Mouse (Mus musculus): ENCODE results near the gene Armc7. TPM values are rescaled to one million over a fixed set of nuclear protein-coding genes. Genes with fewer than 3 reads are reported as not detected.
"Not testable (repeated sequence)": the region's sequence is repeated elsewhere in the genome, so short reads cannot be mapped to it uniquely, and the experiment has no call there.

Gene Armc7
- polyA plus RNA-seq, 1 experiment from 2014 or later: 9.0 TPM

DNA sequence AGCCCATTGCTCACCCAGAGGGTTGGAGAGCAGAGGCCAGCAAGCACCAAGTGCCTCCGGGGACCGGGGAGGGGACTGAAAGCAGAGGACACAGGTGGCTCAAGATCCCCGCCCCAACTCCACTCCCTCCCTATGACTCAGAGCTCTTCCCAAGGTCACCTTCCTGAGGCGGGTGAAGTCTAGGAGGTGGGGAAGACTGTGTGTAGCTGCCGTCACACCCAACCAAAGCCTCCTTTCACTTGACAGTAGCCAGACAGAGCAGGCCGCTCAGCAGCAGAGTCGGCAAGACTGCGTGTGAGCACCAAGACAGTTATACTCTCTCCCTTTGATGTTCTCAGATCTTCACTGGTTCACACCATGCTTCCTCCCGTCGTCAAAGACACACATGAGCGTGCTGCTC, 12.1 kb upstream of the Armc7 start:
- peaks cover 3% of the 10 kb centered on the region; the same call in 1 of the 2 replicates for H3K4me1 ChIP-seq (ENCODE audit: insufficient read depth, low read length)
- H3K9me3 ChIP-seq (ENCODE audit: low read length): no peaks in the 10 kb centered on the region
- H3K36me3 ChIP-seq (ENCODE audit: insufficient read depth, low read length): no peaks in the 10 kb centered on the region
- no peaks in the 10 kb centered on the region for H3K27me3 ChIP-seq (ENCODE audit: insufficient read depth, low read length)
- peak overlapping the region; percentile 66 for H3K27ac ChIP-seq (ENCODE audit: low read length)
- no peak for ATAC-seq (ENCODE audit: low FRiP score, low TSS enrichment)
- WGBS: 59% methylated on average over 11 of the region's 11 CpGs
- peak overlapping the region; percentile 39; the same call in 1 of the 2 replicates for H3K9ac ChIP-seq (replicated peaks; ENCODE audit: low read length)
- H3K4me3 ChIP-seq (ENCODE audit: low read length): peak overlapping the region; percentile 28
- peak overlapping the region; percentile 38 for H3K4me2 ChIP-seq (replicated peaks; ENCODE audit: low read depth, low read length)

DNA sequence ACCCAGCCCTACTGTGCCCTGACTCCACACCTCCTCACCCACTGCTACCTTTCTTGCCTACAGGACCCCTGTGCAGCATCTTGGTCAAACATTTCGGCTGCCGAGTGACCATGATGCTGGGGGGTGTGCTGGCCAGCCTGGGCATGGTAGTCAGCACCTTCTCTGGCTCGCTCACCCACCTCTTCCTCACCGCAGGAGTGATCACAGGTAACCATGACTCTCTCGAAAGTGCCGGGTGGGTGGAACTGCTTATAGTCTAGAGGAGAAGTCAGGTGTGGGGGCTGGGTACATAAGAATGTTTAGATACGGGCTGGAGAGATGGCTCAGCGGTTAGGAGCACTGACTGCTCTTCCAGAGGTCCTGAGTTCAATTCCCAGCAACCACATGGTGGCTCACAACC, 10.6 kb upstream of the Armc7 start:
- no peak for ATAC-seq (ENCODE audit: low FRiP score, low TSS enrichment)
- no peak overlapping the region for H3K9ac ChIP-seq (replicated peaks; ENCODE audit: low read length)
- 79% methylated on average over 8 of the region's 8 CpGs for WGBS
- peaks cover 3% of the 10 kb centered on the region; the same call in 1 of the 2 replicates for H3K4me1 ChIP-seq (ENCODE audit: insufficient read depth, low read length)
- H3K9me3 ChIP-seq (ENCODE audit: low read length): no peaks in the 10 kb centered on the region
- no peak overlapping the region for H3K4me3 ChIP-seq (ENCODE audit: low read length)
- 0 out of 2 replicates have a peak overlapping the region, but pooled peaks have one; percentile 38 for H3K4me2 ChIP-seq (replicated peaks; ENCODE audit: low read depth, low read length)
- H3K36me3 ChIP-seq (ENCODE audit: insufficient read depth, low read length): no peaks in the 10 kb centered on the region
- H3K27me3 ChIP-seq (ENCODE audit: insufficient read depth, low read length): no peaks in the 10 kb centered on the region
- H3K27ac ChIP-seq (ENCODE audit: low read length): no peak overlapping the region

DNA sequence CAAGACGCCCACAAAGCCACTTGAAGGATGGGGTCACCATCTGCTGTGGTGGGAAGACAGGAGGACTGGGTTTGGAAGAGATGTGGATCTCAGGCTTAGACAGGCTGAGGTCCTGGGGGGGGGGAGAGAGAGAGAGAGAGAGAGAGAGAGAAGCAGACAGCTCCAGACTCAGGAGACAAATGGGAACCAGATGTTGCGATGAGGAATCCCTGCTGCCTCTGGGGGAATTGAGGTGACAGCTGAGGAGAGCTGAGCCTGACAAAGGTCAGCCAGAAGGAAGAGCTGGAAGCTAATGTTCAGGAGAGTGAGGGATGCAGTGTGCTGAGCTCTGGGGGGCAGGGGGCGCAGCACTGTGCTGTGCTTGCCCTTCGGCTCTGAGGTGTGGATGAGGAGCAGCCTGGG, 8.2 kb upstream of the Armc7 start:
- ATAC-seq (ENCODE audit: low FRiP score, low TSS enrichment): no peak
- Histone ChIP-seq H3K27ac (ENCODE audit: low read length) (no peak overlapping the region), H3K36me3 (ENCODE audit: insufficient read depth, low read length) (0 out of 2 replicates have a peak, but pooled peaks cover 3% of the 10 kb centered on the region), H3K4me3 (ENCODE audit: low read length) (no peak overlapping the region), H3K27me3 (ENCODE audit: insufficient read depth, low read length) (no peaks in the 10 kb centered on the region), H3K9ac (replicated peaks; ENCODE audit: low read length) (no peak overlapping the region), H3K4me1 (ENCODE audit: insufficient read depth, low read length) (peaks cover 3% of the 10 kb centered on the region; the same call in 1 of the 2 replicates), H3K9me3 (ENCODE audit: low read length) (no peaks in the 10 kb centered on the region), H3K4me2 (replicated peaks; ENCODE audit: low read depth, low read length) (no peak overlapping the region)
- WGBS: 15% methylated on average over 4 of the region's 4 CpGs

DNA sequence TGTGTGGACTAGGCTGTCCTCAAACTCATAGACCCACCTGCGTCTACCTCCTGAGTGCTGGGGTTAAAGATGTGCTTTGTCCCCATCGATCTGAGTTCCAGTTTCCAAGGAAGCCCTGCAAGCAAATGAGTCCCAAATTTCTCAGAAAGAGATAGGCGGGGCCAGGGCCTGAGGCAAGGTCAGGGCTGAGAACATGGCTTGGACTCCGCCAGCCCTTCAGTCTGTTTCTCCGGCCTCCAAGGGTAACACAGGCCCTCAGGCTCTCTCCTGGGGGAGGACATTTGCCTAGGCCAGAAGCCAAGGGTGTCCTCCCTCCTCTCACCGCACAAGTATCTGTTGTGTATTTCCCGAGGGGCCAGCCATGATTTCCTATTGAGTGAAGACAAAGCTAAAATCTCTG, 3.3 kb upstream of the Armc7 start:
- peaks cover 41% of the 10 kb centered on the region for H3K4me1 ChIP-seq (ENCODE audit: insufficient read depth, low read length)
- H3K4me3 ChIP-seq (ENCODE audit: low read length): no peak overlapping the region
- H3K9me3 ChIP-seq (ENCODE audit: low read length): no peaks in the 10 kb centered on the region
- no peaks in the 10 kb centered on the region for H3K27me3 ChIP-seq (ENCODE audit: insufficient read depth, low read length)
- H3K36me3 ChIP-seq (ENCODE audit: insufficient read depth, low read length): 0 out of 2 replicates have a peak, but pooled peaks cover 3% of the 10 kb centered on the region
- no peak overlapping the region for H3K27ac ChIP-seq (ENCODE audit: low read length)
- no peak overlapping the region for H3K4me2 ChIP-seq (replicated peaks; ENCODE audit: low read depth, low read length)
- 83% methylated on average over 7 of the region's 7 CpGs for WGBS
- no peak overlapping the region for H3K9ac ChIP-seq (replicated peaks; ENCODE audit: low read length)
- ATAC-seq (ENCODE audit: low FRiP score, low TSS enrichment): no peak

DNA sequence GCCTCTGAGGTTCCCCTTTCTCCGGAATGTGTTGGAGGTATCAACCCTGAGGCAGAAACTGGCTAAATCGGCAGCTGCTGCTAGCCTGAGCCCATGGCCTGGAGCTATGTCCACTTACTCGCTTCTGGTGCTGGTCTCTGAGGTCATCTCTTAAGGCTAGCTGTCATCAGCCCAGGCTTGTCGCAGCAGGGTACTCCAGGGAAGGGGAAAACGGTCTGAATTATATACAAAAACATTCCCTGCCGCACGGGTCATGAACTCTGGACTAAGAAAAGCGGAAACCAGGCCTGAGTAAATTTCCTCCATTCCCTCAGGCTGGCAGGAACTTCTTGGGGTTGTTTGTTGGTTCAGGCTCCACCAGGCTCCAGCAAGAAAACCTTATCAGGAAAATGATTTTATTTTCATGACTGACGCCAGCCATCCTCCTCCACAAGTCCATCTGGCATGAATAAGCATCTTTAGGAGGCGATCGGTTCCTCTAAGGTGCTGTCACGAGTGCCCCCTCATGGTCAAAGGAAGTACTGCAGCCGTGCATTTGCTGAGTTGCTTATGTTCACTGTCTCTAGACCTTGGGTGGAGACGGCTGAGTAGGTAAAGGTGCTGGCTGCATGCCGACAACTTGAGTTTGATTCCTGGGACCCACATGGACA, 1.7 kb upstream of the Armc7 start:
- Histone ChIP-seq H3K4me2 (replicated peaks; ENCODE audit: low read depth, low read length) (peak overlapping the region; percentile 18), H3K36me3 (ENCODE audit: insufficient read depth, low read length) (0 out of 2 replicates have a peak, but pooled peaks cover 3% of the 10 kb centered on the region), H3K9me3 (ENCODE audit: low read length) (no peaks in the 10 kb centered on the region), H3K9ac (replicated peaks; ENCODE audit: low read length) (peak overlapping the region; percentile 7; the same call in 1 of the 2 replicates), H3K4me3 (ENCODE audit: low read length) (no peak overlapping the region), H3K27me3 (ENCODE audit: insufficient read depth, low read length) (no peaks in the 10 kb centered on the region), H3K4me1 (ENCODE audit: insufficient read depth, low read length) (peaks cover 39% of the 10 kb centered on the region), H3K27ac (ENCODE audit: low read length) (peak overlapping the region; percentile 84)
- ATAC-seq (ENCODE audit: low FRiP score, low TSS enrichment): peak; percentile 33
- 6% methylated on average over 15 of the region's 15 CpGs for WGBS

DNA sequence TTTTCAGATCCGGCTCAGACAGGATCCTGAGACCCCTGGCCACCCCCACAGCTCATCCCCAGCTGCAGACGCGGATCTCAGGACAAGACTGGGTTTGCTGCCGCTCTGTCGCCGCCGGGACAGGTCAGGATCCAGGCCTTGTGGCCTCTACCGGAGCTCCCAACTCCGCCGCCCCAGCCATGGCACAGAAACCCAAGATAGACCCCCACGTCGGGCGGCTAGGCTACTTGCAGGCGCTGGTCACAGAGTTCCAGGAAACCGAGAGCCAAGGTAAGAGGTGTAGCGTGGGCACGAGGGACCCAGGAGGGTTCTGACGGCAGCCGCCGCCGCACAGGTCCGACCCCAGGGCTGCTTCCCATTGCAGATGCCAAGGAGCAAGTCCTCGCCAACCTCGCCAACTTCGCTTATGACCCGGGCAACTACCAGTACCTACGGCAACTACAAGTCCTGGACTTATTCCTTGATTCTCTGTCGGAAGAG, 331 bp downstream of the Armc7 start:
- Histone ChIP-seq H3K27me3 (ENCODE audit: insufficient read depth, low read length) (no peaks in the 10 kb centered on the region), H3K9me3 (ENCODE audit: low read length) (no peaks in the 10 kb centered on the region), H3K36me3 (ENCODE audit: insufficient read depth, low read length) (peaks cover 3% of the 10 kb centered on the region; the same call in 1 of the 2 replicates), H3K4me2 (replicated peaks; ENCODE audit: low read depth, low read length) (peak overlapping the region; percentile 94), H3K4me1 (ENCODE audit: insufficient read depth, low read length) (peaks cover 39% of the 10 kb centered on the region), H3K27ac (ENCODE audit: low read length) (peak overlapping the region; percentile 84; the same call in 1 of the 2 replicates), H3K4me3 (ENCODE audit: low read length) (peak overlapping the region; percentile 96), H3K9ac (replicated peaks; ENCODE audit: low read length) (peak overlapping the region; percentile 78)
- peak; percentile 1; the same call in 1 of the 2 replicates for ATAC-seq (ENCODE audit: low FRiP score, low TSS enrichment)
- 2% methylated on average over 28 of the region's 28 CpGs for WGBS

DNA sequence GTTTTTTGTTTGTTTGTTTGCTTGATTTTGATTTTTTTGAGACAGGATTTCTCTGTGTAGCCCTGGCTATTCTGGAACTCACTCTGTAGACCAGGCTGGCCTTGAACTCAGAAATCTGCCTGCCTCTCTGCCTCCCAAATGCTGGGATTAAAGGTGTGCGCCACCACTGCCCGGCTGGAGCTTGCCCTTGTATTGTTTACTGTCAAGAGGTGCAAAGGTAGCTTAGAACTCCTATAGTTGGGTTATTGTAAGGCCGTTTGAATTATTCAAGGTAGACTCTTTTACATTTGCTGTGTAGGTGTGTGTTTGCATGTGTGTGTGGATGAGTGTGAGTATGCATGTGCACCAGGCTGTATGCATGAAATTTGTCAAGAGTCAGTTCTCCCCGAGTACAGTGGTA, 1.2 kb downstream of the Armc7 start:
- not testable (repeated sequence) for ATAC-seq (ENCODE audit: low FRiP score, low TSS enrichment); H3K9me3 ChIP-seq (ENCODE audit: low read length); H3K27me3 ChIP-seq (ENCODE audit: insufficient read depth, low read length); H3K27ac ChIP-seq (ENCODE audit: low read length); H3K36me3 ChIP-seq (ENCODE audit: insufficient read depth, low read length)
- H3K4me1 ChIP-seq (ENCODE audit: insufficient read depth, low read length): peaks cover 39% of the 10 kb centered on the region
- 81% methylated on average over 4 of the region's 4 CpGs for WGBS
- peak overlapping the region; percentile 96; the same call in 1 of the 2 replicates for H3K4me3 ChIP-seq (ENCODE audit: low read length)
- H3K9ac ChIP-seq (replicated peaks; ENCODE audit: low read length): peak overlapping the region; percentile 78; the same call in 1 of the 2 replicates
- H3K4me2 ChIP-seq (replicated peaks; ENCODE audit: low read depth, low read length): peak overlapping the region; percentile 94

DNA sequence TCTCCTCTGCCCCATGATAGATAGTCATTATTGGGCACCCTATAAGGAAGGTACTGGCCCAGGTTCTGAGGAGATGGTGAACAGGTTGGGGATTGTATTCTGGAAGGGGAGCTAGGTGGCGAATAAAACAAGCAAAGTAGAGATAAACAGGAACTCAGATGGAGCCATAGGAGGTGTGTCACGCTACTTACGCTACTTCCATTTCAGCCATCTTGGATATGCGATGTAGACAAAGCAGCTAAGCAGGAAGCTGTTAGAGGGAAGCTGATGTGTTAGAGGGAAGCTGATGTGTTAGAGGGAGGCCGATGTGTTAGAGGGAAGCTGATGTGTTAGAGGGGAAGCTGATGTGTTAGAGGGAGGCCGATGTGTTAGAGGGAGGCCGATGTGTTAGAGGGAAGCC, 1.9 kb downstream of the Armc7 start:
- H3K4me3 ChIP-seq (ENCODE audit: low read length); ATAC-seq (ENCODE audit: low FRiP score, low TSS enrichment); H3K4me2 ChIP-seq (replicated peaks; ENCODE audit: low read depth, low read length); H3K9ac ChIP-seq (replicated peaks; ENCODE audit: low read length); H3K27ac ChIP-seq (ENCODE audit: low read length); H3K27me3 ChIP-seq (ENCODE audit: insufficient read depth, low read length); H3K9me3 ChIP-seq (ENCODE audit: low read length); H3K36me3 ChIP-seq (ENCODE audit: insufficient read depth, low read length): not testable (repeated sequence)
- H3K4me1 ChIP-seq (ENCODE audit: insufficient read depth, low read length): peaks cover 39% of the 10 kb centered on the region
- WGBS: 89% methylated on average over 7 of the region's 7 CpGs

DNA sequence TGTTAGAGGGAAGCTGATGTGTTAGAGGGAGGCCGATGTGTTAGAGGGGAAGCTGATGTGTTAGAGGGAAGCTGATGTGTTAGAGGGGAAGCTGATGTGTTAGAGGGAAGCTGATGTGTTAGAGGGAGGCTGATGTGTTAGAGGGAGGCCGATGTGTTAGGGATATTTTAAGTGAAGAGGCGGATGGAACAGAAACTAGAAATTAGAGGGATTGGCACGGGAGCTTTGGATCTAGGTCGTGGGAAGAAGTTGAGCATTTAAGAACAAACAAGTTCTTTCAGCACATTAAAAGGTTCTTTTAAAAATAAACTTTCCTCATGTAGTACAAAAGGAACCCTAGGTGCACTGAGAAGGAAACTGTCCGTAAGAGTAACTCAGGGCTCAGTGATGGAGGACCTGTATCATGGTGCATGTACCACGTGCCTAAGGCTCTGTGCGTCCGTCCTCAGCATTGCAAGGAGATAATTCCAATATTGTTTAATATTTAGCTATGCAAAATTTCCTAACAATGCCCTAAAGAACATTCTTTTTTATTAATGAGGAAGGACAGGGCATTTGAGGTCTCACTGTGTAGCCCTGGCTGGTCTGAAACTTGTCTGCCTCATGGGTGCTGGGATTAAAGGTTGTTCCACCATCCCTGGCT, 3.0 kb downstream of the Armc7 start:
- Histone ChIP-seq H3K9me3 (ENCODE audit: low read length) (no peaks in the 10 kb centered on the region), H3K27me3 (ENCODE audit: insufficient read depth, low read length) (no peaks in the 10 kb centered on the region), H3K36me3 (ENCODE audit: insufficient read depth, low read length) (peaks cover 3% of the 10 kb centered on the region; the same call in 1 of the 2 replicates), H3K9ac (replicated peaks; ENCODE audit: low read length) (no peak overlapping the region), H3K4me1 (ENCODE audit: insufficient read depth, low read length) (peaks cover 30% of the 10 kb centered on the region), H3K4me3 (ENCODE audit: low read length) (no peak overlapping the region), H3K27ac (ENCODE audit: low read length) (no peak overlapping the region), H3K4me2 (replicated peaks; ENCODE audit: low read depth, low read length) (no peak overlapping the region)
- WGBS: 87% methylated on average over 9 of the region's 9 CpGs
- no peak for ATAC-seq (ENCODE audit: low FRiP score, low TSS enrichment)
